Mouse (Mus musculus) forebrain, embryonic 10.5 days (tissue): Measurements from ENCODE around the gene Cfdp1. TPM values are rescaled to one million over a fixed set of nuclear protein-coding genes. Genes with fewer than 3 reads are reported as not detected.

ENCODE experiments used
- DNase-seq: peaks from one replicate; pipeline ENCODE4 v3.0.0-alpha.2; 2017; ENCODE audit warnings: low spot score; ENCODE audit errors: extremely low spot score
- H3K27ac ChIP-seq: fragments of 300-500 bp; sonication (generic); 2 replicates; pipeline ENCODE4 v1.5.1; 2016; ENCODE audit warnings: mild to moderate bottlenecking
- H3K27me3 ChIP-seq: fragments of 300-500 bp; sonication (generic); 2 replicates; pipeline ENCODE4 v1.6.1; 2016; ENCODE audit warnings: mild to moderate bottlenecking; ENCODE audit not compliant: poor library complexity, severe bottlenecking
- H3K36me3 ChIP-seq: fragments of 300-500 bp; sonication (generic); replicated peaks from 2 replicates; pipeline ENCODE4 v1.6.1; 2016; ENCODE audit warnings: mild to moderate bottlenecking, moderate library complexity
- H3K4me1 ChIP-seq: fragments of 300-500 bp; sonication (generic); 2 replicates; pipeline ENCODE4 v1.6.1; 2016
- H3K4me3 ChIP-seq: fragments of 300-500 bp; sonication (generic); 2 replicates; pipeline ENCODE4 v1.5.1; 2016; ENCODE audit warnings: mild to moderate bottlenecking, moderate library complexity
- H3K9me3 ChIP-seq: fragments of 300-500 bp; sonication (generic); 2 replicates; pipeline ENCODE4 v1.6.1; 2016; ENCODE audit warnings: mild to moderate bottlenecking, moderate library complexity
- WGBS: fragments of 180-500 bp; shearing (Covaris S2); methylation state at CpG from one replicate; pipeline ENCODE4 v1.1.7; 2016; 5-methylcytosine and 5-hydroxymethylcytosine counted together
- polyA plus RNA-seq: library from polyadenylated mRNA; unstranded; fragments of >200 nt; fragmentation: Nextera tagmentation; extraction: Ambion mirVana; gene quantifications from 2 replicates; pipeline ENCODE4 v1.2.1, GENCODE M21; 2016

The Cfdp1 gene
- polyA plus RNA-seq = 234 and 248 TPM in 2 replicates

DNA sequence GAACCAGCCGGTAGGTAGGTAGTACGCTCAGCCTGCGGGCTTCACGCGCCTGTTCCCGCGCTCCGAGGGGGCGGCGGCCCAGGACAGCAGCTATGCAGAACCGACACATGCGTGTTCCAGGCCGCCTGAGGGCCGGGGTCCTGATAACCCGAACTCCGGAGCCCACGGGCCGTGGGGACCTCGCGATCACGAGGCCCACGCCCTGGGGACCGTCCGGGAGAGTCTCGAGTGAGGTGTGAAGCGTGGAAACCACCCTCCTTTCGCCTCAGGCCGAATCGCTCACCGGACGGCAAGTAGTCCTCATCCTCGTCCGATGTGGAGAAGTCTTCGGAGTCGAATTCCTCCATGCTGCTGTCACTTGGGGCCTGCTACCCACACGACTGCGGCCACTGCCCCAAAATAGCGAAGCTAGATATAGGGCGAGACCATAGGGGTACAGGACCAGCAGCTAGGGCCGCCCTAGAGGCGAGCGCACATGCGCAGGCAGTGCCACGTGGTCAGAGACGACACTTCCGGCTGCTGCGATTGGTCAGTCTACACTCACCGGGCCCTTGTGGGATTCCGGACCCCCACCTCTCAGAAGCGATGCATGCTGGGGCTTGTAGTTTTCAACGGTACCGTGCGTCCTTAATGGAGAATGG lies at the start of gene Cfdp1:
Gene Cfdp1, minus strand, starts transcription at position 431 of the 641 bp plus-strand sequence.
- WGBS = under 1% methylated on average over 53 of the region's 53 CpGs
- peak within 1 kb of the TSS; percentile 85 for H3K27ac ChIP-seq
- no peaks in the 10 kb centered on the region for H3K27me3 ChIP-seq
- peaks cover 15% of the 10 kb centered on the region; the same call in 1 of the 2 replicates for H3K36me3 ChIP-seq
- peak within 1 kb of the TSS; percentile 98 for H3K4me3 ChIP-seq
- H3K4me1 ChIP-seq = peaks cover 9% of the 10 kb centered on the region
- no peaks in the 10 kb centered on the region for H3K9me3 ChIP-seq
- DNase-seq = peak; percentile 97

DNA sequence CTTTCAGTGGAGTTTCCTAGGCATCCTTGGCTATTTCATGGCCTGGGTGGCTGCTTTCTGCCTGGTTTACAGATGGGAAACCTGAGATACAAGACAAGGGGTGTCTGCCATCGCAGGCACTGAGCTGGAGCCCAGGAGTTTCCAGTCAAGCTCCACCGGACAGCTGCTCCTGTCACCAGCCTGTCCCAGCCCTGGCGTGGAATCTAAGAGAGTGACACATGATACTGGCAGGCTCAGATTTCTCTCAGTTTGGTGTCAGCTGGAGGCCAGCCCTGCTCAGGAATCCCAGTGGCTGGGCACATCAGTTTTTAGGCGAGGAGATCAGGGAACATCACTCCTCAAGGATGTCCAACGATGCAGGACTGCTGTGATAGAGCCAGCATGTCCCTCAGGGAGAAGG lies 48.0 kb upstream of the Cfdp1 start:
- H3K9me3 ChIP-seq = no peaks in the 10 kb centered on the region
- no peak for DNase-seq
- 32% methylated on average over 5 of the region's 5 CpGs for WGBS
- no peaks in the 10 kb centered on the region for H3K36me3 ChIP-seq
- H3K27ac ChIP-seq = no peak overlapping the region
- no peak overlapping the region for H3K4me3 ChIP-seq
- H3K4me1 ChIP-seq = peaks cover 12% of the 10 kb centered on the region
- no peaks in the 10 kb centered on the region for H3K27me3 ChIP-seq

DNA sequence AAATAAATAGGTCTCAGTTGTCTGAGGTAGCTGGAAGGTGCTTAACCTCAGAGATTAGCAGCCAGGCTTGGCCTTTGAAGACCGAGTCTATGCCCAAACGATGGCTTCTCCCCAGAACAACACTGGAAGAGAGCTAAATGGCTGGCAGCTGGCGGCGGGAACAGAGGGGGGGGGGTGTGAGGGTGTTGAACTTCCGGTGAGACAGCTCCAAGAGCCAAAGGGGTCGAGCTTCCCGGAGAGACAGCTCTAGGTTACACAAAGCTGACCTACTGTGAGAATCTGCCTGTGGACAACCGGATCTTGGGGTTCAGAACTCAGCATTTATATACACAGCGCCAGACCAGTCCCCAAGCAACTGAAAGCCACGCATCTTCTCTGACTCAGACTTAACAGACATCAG lies 44.5 kb upstream of the Cfdp1 start:
- Histone ChIP-seq H3K4me1 (peaks cover 12% of the 10 kb centered on the region), H3K27me3 (no peaks in the 10 kb centered on the region), H3K36me3 (no peaks in the 10 kb centered on the region), H3K27ac (no peak overlapping the region), H3K9me3 (no peaks in the 10 kb centered on the region), H3K4me3 (no peak overlapping the region)
- DNase-seq = no peak
- WGBS = 39% methylated on average over 10 of the region's 10 CpGs

DNA sequence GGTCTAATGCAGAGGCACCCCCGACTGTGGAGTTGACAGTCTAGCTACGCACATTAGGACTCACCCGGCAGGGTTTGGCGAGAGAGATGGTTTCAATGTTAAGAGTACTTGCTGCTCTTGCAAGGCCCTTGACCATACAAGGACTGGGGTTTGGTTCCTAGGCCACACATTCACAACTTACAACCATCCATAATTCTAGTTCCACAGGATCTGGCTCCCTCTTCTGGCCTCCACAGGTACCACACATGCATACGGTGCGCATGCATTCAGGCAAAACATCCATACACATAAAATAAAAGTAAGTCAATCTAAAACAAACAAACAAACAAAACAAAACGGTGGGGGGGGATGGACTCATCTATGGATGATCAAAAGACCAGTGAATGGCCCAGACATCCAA lies 40.9 kb upstream of the Cfdp1 start:
- Histone ChIP-seq H3K4me3 (no peak overlapping the region), H3K4me1 (peaks cover 15% of the 10 kb centered on the region), H3K27me3 (peaks cover 27% of the 10 kb centered on the region), H3K36me3 (no peaks in the 10 kb centered on the region), H3K9me3 (no peaks in the 10 kb centered on the region), H3K27ac (no peak overlapping the region)
- no peak for DNase-seq
- WGBS = 83% methylated on average over 7 of the region's 7 CpGs

DNA sequence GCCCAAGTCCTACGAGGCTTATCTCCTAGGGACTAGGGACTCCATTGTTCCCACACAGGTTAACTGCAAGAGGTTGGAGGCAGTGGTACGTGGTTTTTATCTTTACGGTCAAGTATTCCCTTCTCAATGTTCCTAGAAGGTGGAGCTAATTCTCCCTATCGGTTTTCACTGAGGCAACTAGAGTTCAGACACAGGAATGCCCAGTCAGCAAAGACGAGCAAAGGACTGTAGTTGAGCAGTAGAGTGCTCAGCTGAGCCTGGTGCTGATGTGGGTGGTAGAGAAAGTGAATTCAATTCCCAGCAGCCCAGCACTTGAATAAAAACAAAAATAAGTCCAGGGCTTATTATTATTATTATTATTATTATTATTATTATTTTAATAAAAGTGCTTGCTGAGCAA lies 38.5 kb upstream of the Cfdp1 start:
- H3K27me3 ChIP-seq = peaks cover 49% of the 10 kb centered on the region
- 70% methylated on average over 5 of the region's 5 CpGs for WGBS
- DNase-seq = no peak
- H3K27ac ChIP-seq = no peak overlapping the region
- H3K9me3 ChIP-seq = no peaks in the 10 kb centered on the region
- no peaks in the 10 kb centered on the region for H3K36me3 ChIP-seq
- no peak overlapping the region for H3K4me3 ChIP-seq
- H3K4me1 ChIP-seq = peaks cover 16% of the 10 kb centered on the region

DNA sequence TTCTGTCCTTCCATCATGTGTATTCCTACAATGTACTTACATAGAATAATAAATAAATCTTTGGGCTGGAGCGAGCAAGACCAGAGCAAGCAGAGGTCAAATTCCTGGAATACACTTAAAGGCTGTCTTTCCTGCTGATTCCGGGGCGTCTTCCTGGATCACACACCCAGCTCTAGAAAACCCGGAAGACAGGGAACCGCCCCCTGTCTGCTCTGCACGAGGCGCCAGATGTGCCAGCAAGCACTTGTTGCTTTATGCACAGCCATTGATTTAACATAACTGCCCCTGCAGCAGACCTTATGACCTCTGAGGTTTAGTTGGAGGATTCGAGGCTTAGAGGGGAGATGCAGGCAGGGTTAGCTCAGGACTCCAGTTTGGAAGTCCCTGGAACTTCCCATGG lies 37.9 kb upstream of the Cfdp1 start:
- DNase-seq = no peak
- peaks cover 56% of the 10 kb centered on the region for H3K27me3 ChIP-seq

DNA sequence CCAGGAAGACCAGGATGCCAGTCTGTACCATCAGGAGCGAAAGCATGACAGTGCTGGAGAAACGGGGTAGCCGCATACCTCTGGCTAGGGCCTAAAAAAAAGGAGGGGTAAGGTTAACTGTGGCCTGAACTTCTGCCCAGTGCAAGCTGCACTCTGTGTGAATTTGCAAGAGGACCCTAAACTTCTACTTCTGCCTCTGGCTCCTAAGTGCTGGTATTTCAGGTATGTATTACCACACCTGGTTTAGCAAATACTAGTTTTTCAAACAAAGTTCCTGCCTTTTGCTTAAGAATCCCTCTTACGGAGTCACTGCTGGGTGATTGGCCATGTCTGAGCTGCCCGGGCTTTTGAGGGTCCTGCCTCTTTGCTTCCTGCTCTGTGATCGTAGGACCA lies 36.8 kb upstream of the Cfdp1 start:
- Histone ChIP-seq H3K9me3 (no peaks in the 10 kb centered on the region), H3K27me3 (peaks cover 65% of the 10 kb centered on the region), H3K4me1 (peaks cover 16% of the 10 kb centered on the region), H3K4me3 (no peak overlapping the region), H3K27ac (no peak overlapping the region), H3K36me3 (no peaks in the 10 kb centered on the region)
- DNase-seq = no peak
- 57% methylated on average over 6 of the region's 6 CpGs for whole genome bisulfite sequencing

More for the DNA sequence above, 37.9 kb upstream of the Cfdp1 start:
- Histone ChIP-seq H3K36me3 (no peaks in the 10 kb centered on the region), H3K27ac (no peak overlapping the region), H3K4me3 (no peak overlapping the region), H3K4me1 (peaks cover 16% of the 10 kb centered on the region), H3K9me3 (no peaks in the 10 kb centered on the region)
- WGBS = 42% methylated on average over 8 of the region's 8 CpGs

DNA sequence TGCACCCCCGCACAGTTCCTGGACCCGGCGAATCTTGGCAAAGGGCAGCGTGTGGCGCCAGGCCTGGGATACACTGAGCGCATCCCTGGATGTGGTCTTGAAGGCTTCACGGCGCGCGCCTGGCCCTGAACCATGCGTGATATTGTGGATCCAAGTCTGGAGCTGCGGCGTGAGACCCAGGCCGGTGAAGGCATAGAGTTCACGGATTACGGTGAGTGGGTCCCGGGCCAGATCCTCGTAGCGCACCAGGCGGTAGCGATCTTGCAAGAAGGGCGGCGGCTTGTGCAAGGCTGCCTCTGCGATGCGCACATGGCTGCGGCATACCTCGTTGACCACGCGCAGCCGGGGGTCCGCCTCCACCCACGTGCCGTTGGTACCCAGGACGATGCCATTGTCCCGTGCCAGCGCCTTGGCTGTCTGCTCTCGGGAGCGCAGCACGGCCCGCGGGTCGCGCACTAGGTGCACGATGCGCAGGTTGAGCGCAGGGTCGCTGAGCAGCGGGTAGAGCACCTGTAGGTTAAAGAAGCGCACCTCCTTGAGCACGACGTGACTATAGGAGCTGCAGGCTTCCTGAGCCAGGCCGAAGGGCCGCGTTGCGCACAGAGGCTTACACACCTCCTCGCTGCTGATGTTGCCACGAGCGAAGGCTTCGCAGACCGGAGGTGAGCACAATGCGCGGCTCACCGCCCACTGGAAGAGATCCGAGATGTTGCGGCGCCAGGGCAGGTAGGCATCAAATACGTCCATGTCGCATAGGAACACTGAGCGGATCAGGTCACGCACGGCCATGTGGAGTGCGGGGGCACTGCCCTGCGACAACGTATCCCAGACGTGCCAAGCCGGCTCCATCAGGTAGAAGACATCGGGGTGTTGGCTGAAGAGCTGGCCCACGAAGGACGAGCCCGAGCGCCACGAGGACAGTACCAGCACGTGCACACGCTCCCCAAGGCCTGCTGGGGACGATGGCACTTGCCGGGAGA lies 36.1 kb upstream of the Cfdp1 start:
- peaks cover 65% of the 10 kb centered on the region for H3K27me3 ChIP-seq
- H3K4me1 ChIP-seq = peaks cover 16% of the 10 kb centered on the region
- peak overlapping the region; percentile 40 for H3K4me3 ChIP-seq
- DNase-seq = no peak
- H3K27ac ChIP-seq = no peak overlapping the region
- 12% methylated on average over 86 of the region's 86 CpGs for WGBS
- no peaks in the 10 kb centered on the region for H3K36me3 ChIP-seq
- H3K9me3 ChIP-seq = no peaks in the 10 kb centered on the region

DNA sequence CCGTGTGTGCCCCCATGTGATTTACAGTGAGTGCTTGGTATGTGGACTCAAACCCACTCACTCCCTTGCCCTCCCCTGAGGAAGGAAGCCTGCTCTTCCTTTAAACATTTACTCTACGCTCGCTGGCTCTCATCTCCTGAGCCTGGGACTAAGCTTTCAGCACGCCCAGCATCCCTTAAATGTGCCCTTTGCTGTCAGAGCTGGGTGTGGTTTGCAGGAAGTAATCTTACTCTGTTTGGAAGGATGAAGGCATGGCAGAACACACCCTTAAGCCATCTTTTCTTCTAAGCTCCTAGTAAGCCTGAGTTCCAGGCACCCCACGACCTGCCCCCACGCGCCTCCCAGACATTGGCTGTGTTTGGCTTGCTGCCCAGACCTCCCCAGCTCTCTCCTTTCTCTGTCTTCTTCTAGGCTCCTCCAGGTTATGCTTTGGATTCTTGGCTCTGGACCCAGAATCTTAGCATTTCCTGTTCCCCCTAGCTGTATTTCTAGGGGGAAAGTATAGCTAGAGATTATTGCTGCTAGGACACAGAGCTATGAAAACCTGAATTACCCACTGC lies 34.1 kb upstream of the Cfdp1 start:
- peaks cover 65% of the 10 kb centered on the region for H3K27me3 ChIP-seq

DNA sequence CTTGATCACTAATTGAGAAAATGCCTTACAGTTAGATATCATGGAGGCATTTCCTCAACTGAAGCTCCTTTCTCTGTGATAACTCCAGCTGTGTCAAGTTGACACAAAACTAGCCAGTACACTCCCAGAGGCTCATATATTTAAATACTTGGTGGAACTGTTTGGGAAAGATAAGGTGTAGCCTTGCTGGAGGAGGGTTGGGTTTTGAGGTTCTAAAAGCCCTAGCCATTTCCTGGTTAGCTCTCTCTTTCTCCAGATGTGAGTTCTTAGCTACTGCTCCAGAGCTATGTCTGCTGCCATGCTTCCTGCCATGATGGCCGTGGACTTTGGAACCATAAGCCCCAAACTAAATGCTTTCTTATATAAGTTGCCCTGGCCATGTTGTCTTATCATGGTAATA lies 33.4 kb upstream of the Cfdp1 start:
- H3K4me3 ChIP-seq = no peak overlapping the region
- H3K27ac ChIP-seq = no peak overlapping the region
- peaks cover 63% of the 10 kb centered on the region for H3K27me3 ChIP-seq
- H3K9me3 ChIP-seq = no peaks in the 10 kb centered on the region
- H3K36me3 ChIP-seq = no peaks in the 10 kb centered on the region
- 85% methylated on average over 1 of the region's 1 CpGs for WGBS
- no peak for DNase-seq
- H3K4me1 ChIP-seq = peaks cover 16% of the 10 kb centered on the region

More for the DNA sequence above, 34.1 kb upstream of the Cfdp1 start:
- H3K4me3 ChIP-seq = no peak overlapping the region
- no peak for DNase-seq
- no peak overlapping the region for H3K27ac ChIP-seq
- 54% methylated on average over 7 of the region's 7 CpGs for WGBS
- H3K36me3 ChIP-seq = no peaks in the 10 kb centered on the region
- peaks cover 16% of the 10 kb centered on the region for H3K4me1 ChIP-seq
- H3K9me3 ChIP-seq = no peaks in the 10 kb centered on the region

DNA sequence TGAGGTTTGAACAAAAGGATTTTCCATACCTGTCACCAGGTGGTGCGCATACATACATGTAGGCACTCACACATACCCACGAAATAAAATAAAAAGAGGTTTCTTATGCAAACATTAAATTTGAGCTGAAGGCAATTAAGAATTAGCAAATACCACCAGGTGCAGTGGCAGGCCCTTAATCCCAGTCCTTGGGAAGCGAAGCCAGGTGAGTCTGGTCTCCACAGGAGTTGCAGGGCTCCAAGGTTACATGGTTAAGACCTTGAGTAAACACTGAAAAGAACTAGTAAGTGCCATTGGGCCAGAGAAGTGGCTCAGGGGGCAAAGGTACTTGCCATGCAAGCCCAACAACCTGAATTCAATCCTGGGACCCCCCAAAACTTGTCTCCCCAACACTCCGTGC lies 29.5 kb upstream of the Cfdp1 start:
- no peak overlapping the region for H3K27ac ChIP-seq
- 82% methylated on average over 4 of the region's 4 CpGs for WGBS
- no peaks in the 10 kb centered on the region for H3K4me1 ChIP-seq
- H3K36me3 ChIP-seq = no peaks in the 10 kb centered on the region
- no peak for DNase-seq
- no peak overlapping the region for H3K4me3 ChIP-seq
- H3K9me3 ChIP-seq = no peaks in the 10 kb centered on the region
- H3K27me3 ChIP-seq = peaks cover 25% of the 10 kb centered on the region

DNA sequence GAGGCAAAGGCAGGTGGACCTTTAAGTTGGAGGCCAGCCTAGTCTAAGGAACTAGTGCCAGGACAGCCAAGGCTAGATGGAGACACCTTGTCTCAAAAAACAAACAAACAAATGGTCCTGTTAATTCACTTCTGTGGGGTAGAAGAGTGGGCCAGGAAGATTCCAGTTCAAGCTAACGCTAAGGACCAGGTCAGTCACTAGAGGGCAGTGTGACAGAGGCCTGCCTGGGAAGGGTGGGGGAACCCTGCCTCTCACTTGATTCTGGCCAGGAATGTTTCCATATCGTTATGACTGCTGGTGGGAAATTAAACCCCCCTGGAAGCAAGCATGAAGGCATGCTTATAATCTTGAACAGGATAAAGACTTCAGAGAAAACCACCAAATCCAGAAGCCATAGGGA lies 27.5 kb upstream of the Cfdp1 start:
- Histone ChIP-seq H3K4me3 (no peak overlapping the region), H3K36me3 (no peaks in the 10 kb centered on the region), H3K27ac (no peak overlapping the region), H3K9me3 (no peaks in the 10 kb centered on the region), H3K4me1 (no peaks in the 10 kb centered on the region), H3K27me3 (peaks cover 5% of the 10 kb centered on the region)
- DNase-seq = peak; percentile 39
- 9% methylated on average over 2 of the region's 2 CpGs for WGBS

DNA sequence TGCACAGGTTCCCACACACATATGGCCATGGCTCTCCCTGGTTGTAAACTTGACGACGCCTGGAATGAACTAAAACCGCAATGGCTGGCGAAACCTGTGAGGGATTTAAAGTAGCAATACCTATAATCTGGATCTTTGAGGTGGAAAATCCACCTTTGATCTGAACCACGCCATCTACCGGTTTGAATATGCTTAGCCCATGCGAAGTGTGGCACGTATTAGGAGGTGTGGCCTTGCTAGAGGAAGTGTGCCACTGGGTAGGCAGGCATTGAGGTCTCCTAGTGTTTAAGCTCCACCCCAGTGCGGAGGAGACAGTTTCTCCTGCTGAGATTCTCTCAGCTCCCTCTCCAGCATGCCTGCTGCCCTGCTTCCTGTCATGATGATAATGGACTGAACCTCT lies 23.6 kb upstream of the Cfdp1 start:
- Histone ChIP-seq H3K36me3 (peaks cover 4% of the 10 kb centered on the region; the same call in 1 of the 2 replicates), H3K4me1 (peaks cover 9% of the 10 kb centered on the region)
- 64% methylated on average over 9 of the region's 9 CpGs for WGBS

More for the DNA sequence above, 23.6 kb upstream of the Cfdp1 start:
- no peak overlapping the region for H3K27ac ChIP-seq
- no peak overlapping the region for H3K4me3 ChIP-seq
- DNase-seq = no peak
- H3K9me3 ChIP-seq = no peaks in the 10 kb centered on the region
- H3K27me3 ChIP-seq = no peaks in the 10 kb centered on the region
